Mouse (Mus musculus): ENCODE measurements around the gene Mef2a. TPM values are rescaled to one million over a fixed set of nuclear protein-coding genes. Genes with fewer than 3 reads are reported as not detected.

The Mef2a gene
- polyA plus RNA-seq, 1 experiment from 2014 or later = 41.0 TPM

DNA sequence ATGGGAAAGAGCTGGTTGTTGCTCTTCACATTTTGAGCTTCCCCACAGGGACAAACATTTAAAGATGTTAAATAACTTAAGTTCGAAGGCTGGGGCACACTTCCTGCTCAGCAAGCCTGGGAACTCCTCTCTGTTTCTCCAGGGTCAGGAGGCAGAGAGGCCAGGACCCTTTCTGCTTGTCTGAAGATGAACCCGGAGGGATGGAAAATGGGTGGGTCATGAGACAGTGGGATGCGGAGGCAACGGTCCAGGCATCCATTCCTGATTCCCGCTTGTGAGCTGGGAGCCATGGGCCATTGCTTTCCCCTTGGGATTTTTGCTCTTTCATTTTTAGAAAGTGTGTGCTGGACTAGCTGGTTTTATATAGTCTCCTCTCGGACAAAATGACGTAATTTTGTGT is 17.4 kb upstream of the Mef2a start:
- Histone ChIP-seq H3K36me3 (replicated peaks) (no peaks in the 10 kb centered on the region), H3K27ac (no peak overlapping the region), H3K4me2 (no peak overlapping the region), H3K9me3 (no peaks in the 10 kb centered on the region), H3K4me1 (no peaks in the 10 kb centered on the region), H3K4me3 (no peak overlapping the region), H3K9ac (no peak overlapping the region), H3K27me3 (replicated peaks) (no peaks in the 10 kb centered on the region)
- WGBS = 91% methylated on average over 7 of the region's 7 CpGs
- no peak for ATAC-seq (replicated peaks)

DNA sequence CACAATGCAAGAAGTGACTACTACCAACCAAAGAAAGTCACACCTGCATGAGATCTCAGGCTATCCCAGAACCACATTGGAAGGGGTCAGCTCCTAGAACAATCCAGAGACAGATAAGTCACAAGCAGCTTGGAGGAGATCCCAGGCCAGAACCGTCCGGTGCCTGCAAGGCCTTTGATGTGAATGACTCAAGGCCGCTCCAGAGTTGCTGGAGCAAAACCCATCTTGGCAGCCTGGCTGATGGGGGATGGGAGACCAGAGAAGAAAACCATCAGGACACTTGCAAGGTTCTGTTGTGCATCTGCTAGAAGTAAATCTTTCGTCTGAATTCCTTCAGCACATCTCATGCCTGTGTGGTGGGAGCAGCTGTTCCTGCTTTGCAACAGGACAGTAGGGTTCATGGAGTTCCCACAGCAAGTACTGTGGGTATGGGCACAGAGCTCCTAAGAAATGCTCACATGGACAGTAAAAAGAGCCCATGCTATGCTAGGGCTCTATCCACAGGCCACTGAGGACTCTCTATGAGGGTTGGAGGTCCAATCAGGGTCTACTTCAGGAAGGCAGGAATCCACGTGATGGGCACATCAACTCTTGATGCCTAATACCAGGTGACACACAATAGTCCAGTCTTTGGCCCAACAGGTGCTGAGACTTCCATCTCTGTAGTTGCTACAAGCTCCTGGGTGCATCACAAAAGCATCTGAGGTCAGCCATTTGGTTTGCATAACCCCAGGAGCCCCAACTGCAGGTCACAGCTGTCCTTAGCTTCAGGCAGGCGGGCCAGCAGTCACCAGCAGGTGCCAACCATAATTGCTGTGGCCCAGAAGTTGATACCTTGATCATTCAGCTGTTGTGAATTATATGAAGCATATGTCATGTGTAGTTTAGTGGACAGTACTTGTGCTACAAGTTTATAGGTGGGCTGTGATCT is 12.5 kb upstream of the Mef2a start:
- ATAC-seq (replicated peaks) = no peak
- Histone ChIP-seq H3K9me3 (no peaks in the 10 kb centered on the region), H3K27me3 (replicated peaks) (no peaks in the 10 kb centered on the region), H3K4me2 (no peak overlapping the region), H3K9ac (no peak overlapping the region), H3K36me3 (replicated peaks) (no peaks in the 10 kb centered on the region), H3K4me3 (no peak overlapping the region), H3K4me1 (no peaks in the 10 kb centered on the region), H3K27ac (no peak overlapping the region)
- 85% methylated on average over 6 of the region's 6 CpGs for WGBS

DNA sequence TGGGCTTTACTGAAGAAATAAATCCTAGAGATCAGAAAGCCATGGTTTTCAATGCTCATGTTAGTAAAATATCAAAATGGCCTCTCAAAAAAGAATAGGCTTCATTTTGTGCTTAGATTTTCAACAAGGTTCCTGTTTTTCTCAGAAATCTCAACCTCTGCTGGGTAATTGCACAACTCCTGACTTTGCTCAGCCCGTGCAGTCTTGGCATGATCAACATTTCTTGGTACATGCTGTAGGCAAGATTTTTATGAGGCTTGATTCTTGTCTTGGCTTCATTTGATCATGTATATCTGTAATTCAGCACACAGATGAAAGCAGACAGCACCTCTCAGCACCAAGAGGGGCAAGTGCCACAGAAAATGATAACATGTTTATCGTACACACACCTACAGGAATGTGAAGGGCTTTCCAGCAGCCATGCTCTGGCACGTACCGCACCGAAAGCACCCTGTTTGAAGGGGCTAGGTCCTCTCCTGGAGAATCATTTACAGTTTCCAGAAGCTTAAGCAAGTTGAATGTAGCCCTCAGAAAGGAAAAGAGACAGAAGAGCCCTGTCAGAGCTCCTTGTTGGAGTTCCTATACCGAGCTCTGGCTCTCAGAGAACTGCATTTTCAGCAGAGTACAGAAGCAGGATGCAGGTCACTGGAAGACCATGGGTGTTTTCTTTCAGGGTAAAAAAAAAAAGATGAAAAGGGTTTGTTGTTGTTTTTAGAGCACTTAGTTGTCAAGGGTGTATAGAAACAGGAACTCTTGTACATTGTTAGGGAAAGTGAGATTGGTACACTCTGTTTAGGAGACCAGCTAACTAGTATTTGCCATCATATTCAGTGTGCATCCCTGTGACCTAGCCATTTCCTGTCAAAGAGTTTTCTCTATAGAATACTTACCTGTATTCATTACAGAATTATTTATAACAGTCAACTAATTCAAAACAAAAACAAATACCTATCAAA is 7.8 kb upstream of the Mef2a start:
- Histone ChIP-seq H3K27ac (no peak overlapping the region), H3K4me1 (no peaks in the 10 kb centered on the region), H3K4me3 (no peak overlapping the region), H3K36me3 (replicated peaks) (no peaks in the 10 kb centered on the region), H3K4me2 (no peak overlapping the region), H3K9ac (no peak overlapping the region), H3K9me3 (no peaks in the 10 kb centered on the region), H3K27me3 (replicated peaks) (no peaks in the 10 kb centered on the region)
- no peak for ATAC-seq (replicated peaks)
- WGBS = 90% methylated on average over 6 of the region's 6 CpGs

DNA sequence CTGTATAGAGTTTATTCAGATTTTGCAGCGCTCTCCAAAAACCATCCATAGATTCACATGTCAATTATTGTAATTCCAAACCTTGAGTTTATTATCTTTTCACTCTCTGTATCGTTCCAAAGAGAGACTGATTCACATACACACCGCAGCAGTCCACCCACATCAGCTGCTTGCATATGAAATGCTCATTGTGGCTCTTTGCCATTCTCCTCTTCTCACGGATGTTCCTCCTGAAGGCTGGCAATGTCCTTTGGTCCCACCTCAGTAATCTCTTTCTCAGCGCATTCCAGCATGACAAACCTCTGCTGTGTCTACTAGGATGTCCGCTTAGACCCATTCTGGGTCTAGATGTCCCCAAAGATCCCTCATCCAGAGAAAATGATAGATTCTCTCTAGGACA is 4.1 kb upstream of the Mef2a start:
- no peak overlapping the region for H3K4me3 ChIP-seq
- H3K27ac ChIP-seq = no peak overlapping the region
- H3K36me3 ChIP-seq (replicated peaks) = no peaks in the 10 kb centered on the region
- no peak overlapping the region for H3K4me2 ChIP-seq
- H3K4me1 ChIP-seq = peaks cover 9% of the 10 kb centered on the region
- ATAC-seq (replicated peaks) = no peak
- 79% methylated on average over 6 of the region's 6 CpGs for WGBS
- H3K9me3 ChIP-seq = no peaks in the 10 kb centered on the region
- no peak overlapping the region for H3K9ac ChIP-seq
- no peaks in the 10 kb centered on the region for H3K27me3 ChIP-seq (replicated peaks)

DNA sequence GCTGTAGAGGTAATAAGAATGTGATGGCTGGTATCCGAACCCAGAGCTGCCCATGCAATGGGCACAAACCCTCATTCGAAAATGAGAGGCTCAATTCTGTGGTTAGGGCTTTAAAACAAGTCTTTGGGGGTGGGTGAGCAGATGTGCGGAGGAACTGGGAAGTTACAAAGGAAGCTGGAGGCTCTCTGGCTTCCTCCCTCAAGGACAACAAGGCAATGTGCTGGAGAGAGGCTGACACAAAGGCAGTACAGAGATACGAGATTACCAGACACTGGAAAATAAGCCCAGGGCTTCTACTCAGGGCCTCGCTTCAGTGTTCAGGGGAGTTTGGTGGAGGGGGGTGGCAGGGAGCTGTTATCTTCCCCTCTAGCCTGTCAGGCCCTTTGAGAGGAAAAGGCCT is 1.3 kb upstream of the Mef2a start:
- Histone ChIP-seq H3K4me3 (peak overlapping the region; percentile 78; the same call in 1 of the 2 replicates), H3K9ac (no peak overlapping the region), H3K9me3 (no peaks in the 10 kb centered on the region), H3K36me3 (replicated peaks) (no peaks in the 10 kb centered on the region), H3K4me1 (peaks cover 15% of the 10 kb centered on the region), H3K27ac (peak overlapping the region; percentile 100), H3K27me3 (replicated peaks) (no peaks in the 10 kb centered on the region), H3K4me2 (peak overlapping the region; percentile 98)
- ATAC-seq (replicated peaks) = no peak
- 43% methylated on average over 5 of the region's 5 CpGs for WGBS

DNA sequence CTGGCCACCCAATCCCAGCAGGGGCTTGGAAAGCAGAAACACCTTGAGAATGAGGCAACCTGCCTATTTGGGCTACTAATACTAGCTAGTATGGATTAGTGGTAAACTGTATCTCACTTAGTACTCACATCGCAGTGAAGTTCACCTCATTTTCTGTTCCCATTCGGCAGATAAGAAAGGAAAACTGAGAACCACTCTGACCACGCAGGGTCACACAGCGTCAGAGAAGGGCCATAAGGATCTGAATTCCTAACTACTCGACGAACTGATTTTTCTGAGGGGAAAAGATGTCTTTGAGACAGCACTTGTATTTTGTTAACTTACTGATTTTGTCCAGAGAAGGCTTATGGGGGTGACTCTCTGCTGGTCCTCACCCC is 914 bp upstream of the Mef2a start:
- no peaks in the 10 kb centered on the region for H3K36me3 ChIP-seq (replicated peaks)
- peak overlapping the region; percentile 78 for H3K4me3 ChIP-seq
- no peaks in the 10 kb centered on the region for H3K9me3 ChIP-seq
- 0 out of 2 replicates have a peak, but pooled peaks have one; percentile 6 for ATAC-seq (replicated peaks)
- no peaks in the 10 kb centered on the region for H3K27me3 ChIP-seq (replicated peaks)
- WGBS = 26% methylated on average over 6 of the region's 6 CpGs
- peak overlapping the region; percentile 99 for H3K9ac ChIP-seq
- H3K4me2 ChIP-seq = peak overlapping the region; percentile 98
- H3K4me1 ChIP-seq = peaks cover 15% of the 10 kb centered on the region
- peak overlapping the region; percentile 100 for H3K27ac ChIP-seq

DNA sequence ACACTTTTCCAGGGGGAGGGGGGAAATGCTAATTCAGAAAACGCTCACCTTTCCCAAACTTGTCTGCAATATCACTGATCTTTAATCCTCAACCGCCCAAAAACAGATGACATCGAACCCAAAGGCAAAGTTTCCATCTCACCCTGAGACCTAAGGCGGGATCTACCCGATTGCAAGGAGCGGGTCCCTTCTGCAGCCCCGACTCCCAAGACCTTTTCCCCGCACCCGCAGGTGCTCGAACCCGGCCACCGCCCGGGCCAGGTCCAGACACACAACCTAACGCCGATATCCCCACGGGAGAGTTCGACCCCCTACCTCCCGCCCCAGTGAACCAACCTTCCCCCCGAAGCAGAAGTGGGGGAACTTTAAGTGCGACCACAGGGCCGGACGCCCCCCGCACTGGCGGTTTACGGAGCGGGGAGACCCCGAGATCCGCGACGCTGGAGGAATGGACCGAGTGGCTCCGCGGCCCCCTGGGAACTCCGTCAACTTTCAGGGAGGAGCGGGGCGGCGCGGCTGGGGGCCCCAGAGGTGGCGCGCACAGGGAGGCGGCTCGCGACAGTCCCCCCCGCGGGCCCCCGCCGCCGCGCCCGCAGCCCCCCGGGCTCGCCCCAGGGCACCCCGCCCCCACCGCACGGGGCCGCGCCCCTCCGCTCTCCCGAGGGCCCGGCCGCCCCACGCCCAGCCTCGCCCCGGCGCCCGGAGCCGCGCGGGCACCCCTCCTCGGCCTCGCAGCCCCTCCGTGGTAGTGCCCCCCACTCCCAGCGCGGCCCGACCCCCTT is 576 bp downstream of the Mef2a start:
- ATAC-seq (replicated peaks) = peak; percentile 50
- Histone ChIP-seq H3K27me3 (replicated peaks) (no peaks in the 10 kb centered on the region), H3K4me2 (peak overlapping the region; percentile 98), H3K36me3 (replicated peaks) (no peaks in the 10 kb centered on the region), H3K27ac (peak overlapping the region; percentile 100), H3K9ac (peak overlapping the region; percentile 99), H3K4me3 (peak overlapping the region; percentile 78), H3K9me3 (no peaks in the 10 kb centered on the region), H3K4me1 (peaks cover 15% of the 10 kb centered on the region)
- WGBS = under 1% methylated on average over 64 of the region's 75 CpGs

DNA sequence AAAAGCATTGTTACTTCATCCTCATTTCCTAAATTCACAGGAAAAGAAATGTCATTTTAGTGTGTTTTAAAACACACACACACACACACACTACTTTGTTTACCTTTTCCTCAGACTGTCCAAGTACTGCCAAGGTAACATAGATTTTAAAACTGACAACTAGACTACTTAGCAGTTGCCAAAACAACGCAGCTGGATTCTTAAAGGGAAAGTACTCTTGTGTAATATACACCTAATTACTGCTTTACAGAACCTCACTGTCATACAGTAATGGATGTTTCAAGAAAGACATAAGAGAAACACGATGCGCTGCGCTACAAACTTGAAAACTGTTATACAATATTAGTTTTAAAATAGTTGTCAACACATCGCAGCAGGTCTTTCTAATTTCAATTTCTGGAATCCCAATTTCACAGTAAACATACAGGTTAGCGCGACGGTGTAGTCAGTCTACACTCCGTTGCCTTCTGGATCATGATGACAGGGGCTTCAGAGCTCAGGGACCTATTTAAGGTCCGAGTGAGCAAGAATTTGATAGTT is 1.2 kb downstream of the Mef2a start:
- WGBS = 14% methylated on average over 10 of the region's 10 CpGs
- Histone ChIP-seq H3K27me3 (replicated peaks) (no peaks in the 10 kb centered on the region), H3K4me1 (peaks cover 15% of the 10 kb centered on the region), H3K36me3 (replicated peaks) (no peaks in the 10 kb centered on the region), H3K27ac (0 out of 2 replicates have a peak overlapping the region, but pooled peaks have one; percentile 100), H3K4me2 (peak overlapping the region; percentile 98), H3K9me3 (no peaks in the 10 kb centered on the region), H3K4me3 (peak overlapping the region; percentile 78), H3K9ac (peak overlapping the region; percentile 99)
- no peak for ATAC-seq (replicated peaks)

DNA sequence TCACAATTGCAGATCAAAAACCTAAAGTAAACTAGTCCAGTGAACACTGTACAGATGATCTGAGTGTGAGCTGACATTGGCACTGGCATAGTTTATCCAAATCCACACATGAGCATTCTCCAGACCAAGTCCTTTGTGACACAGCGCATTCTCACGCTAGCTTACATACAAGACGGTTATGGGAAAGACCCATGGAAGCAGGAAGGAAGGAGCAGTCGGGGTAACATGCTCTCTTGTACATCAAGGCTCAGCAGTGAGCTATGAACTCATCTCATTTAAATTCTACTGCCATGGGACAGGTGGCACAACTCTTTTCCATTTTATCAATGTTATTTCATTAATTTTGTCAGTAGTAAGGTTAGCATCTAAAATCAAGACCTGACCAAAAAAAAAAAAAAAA is 3.0 kb downstream of the Mef2a start:
- Histone ChIP-seq H3K27ac (no peak overlapping the region), H3K4me3 (no peak overlapping the region), H3K36me3 (replicated peaks) (no peaks in the 10 kb centered on the region), H3K4me1 (peaks cover 15% of the 10 kb centered on the region), H3K27me3 (replicated peaks) (no peaks in the 10 kb centered on the region), H3K4me2 (no peak overlapping the region), H3K9ac (no peak overlapping the region), H3K9me3 (no peaks in the 10 kb centered on the region)
- ATAC-seq (replicated peaks) = no peak
- WGBS = 63% methylated on average over 4 of the region's 4 CpGs

DNA sequence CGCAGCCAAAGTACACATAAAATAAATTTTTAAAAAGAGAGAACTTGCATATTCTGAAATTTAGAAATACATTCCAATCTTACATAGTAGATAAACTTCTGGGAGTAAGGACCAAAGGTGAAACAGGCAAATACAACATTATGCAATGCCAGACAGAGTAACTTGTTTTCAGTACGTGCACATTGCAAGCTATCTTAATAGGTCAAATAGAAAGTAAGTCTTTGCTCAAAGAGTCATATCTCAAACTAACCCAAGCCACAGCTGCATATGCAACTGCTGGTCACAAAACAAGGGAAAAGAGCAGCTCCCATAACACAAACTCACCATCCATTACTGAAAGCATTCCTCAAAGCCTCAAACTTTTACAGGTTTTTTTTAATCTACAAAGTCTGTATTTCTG is 4.3 kb downstream of the Mef2a start:
- no peaks in the 10 kb centered on the region for H3K36me3 ChIP-seq (replicated peaks)
- no peaks in the 10 kb centered on the region for H3K9me3 ChIP-seq
- ATAC-seq (replicated peaks) = no peak
- no peak overlapping the region for H3K4me2 ChIP-seq
- H3K4me1 ChIP-seq = peaks cover 7% of the 10 kb centered on the region
- H3K4me3 ChIP-seq = no peak overlapping the region
- 95% methylated on average over 2 of the region's 2 CpGs for WGBS
- no peak overlapping the region for H3K9ac ChIP-seq
- H3K27me3 ChIP-seq (replicated peaks) = no peaks in the 10 kb centered on the region
- H3K27ac ChIP-seq = no peak overlapping the region

DNA sequence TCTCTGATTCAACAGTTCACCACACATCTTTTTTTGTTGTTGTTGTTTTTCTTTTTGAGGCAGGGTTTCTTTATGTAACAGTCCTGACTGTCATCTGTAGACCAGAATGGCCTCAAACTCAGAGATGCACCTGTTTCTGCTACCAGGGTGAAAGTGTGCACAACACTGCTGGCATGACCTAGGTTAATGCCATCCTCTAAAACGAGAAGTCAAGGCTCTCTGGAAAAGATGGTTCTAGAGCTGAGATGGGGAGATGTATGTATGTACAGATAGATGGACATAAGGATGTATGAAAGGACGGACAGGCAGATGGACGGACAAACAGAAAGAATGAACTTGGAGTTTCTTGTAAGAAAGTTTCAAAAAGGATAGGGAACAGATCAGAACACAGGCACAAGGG is 12.1 kb downstream of the Mef2a start:
- Histone ChIP-seq H3K27ac (no peak overlapping the region), H3K4me1 (no peaks in the 10 kb centered on the region), H3K9me3 (no peaks in the 10 kb centered on the region), H3K4me2 (no peak overlapping the region), H3K27me3 (replicated peaks) (no peaks in the 10 kb centered on the region), H3K9ac (no peak overlapping the region), H3K36me3 (replicated peaks) (no peaks in the 10 kb centered on the region), H3K4me3 (no peak overlapping the region)
- 90% methylated on average over 3 of the region's 3 CpGs for WGBS
- no peak for ATAC-seq (replicated peaks)

Data from midbrain, embryonic 15.5 days (tissue).